Mouse (Mus musculus) heart, adult 2 months (tissue): ENCODE measurements around the gene Smarcb1. TPM values are rescaled to one million over a fixed set of nuclear protein-coding genes. Genes with fewer than 3 reads are reported as not detected.
A peak's percentile ranks its signal among the peaks of the same experiment; 100 is the strongest.

Experiments
- DNase-seq, 2 experiments: peaks; one replicate each; pipeline ENCODE4 v3.0.0; 2021
- H3K27ac ChIP-seq: fragments of 200-600 bp; 2 replicates; pipeline ENCODE4 v1.8.1; 2022
- H3K27me3 ChIP-seq: fragments of 200-500 bp; 2 replicates; pipeline ENCODE4 v1.6.1; 2012; ENCODE audit warnings: mild to moderate bottlenecking, low read length, inconsistent platforms, mixed read lengths; ENCODE audit not compliant: control insufficient read depth, insufficient read depth
- H3K36me3 ChIP-seq: fragments of 200-500 bp; 2 replicates; pipeline ENCODE4 v1.6.1; 2012; ENCODE audit warnings: low read length, inconsistent platforms; ENCODE audit not compliant: control insufficient read depth, insufficient read depth
- H3K4me1 ChIP-seq: fragments of 200-500 bp; 2 replicates; pipeline ENCODE4 v1.6.1; 2011; ENCODE audit warnings: low read length; ENCODE audit not compliant: control insufficient read depth, insufficient read depth
- H3K4me3 ChIP-seq: fragments of 200-600 bp; 2 replicates; pipeline ENCODE4 v1.8.1; 2022
- H3K79me2 ChIP-seq: fragments of 200-500 bp; replicated peaks from 2 replicates; pipeline ENCODE4 v1.6.1; 2012; ENCODE audit warnings: mild to moderate bottlenecking, inconsistent platforms, low read length, moderate library complexity, mixed read lengths; ENCODE audit not compliant: control insufficient read depth, insufficient read depth
- H3K9ac ChIP-seq: fragments of 200-500 bp; 2 replicates; pipeline ENCODE4 v1.6.1; 2012; ENCODE audit warnings: low read depth, mild to moderate bottlenecking, control low read depth, inconsistent platforms, low read length, mixed read lengths
- CTCF ChIP-seq: fragments of 200-600 bp; IDR thresholded peaks from 2 replicates; pipeline ENCODE4 v1.8.1; 2022; ENCODE audit warnings: antibody characterized with exemption, mild to moderate bottlenecking, moderate library complexity
- EP300 ChIP-seq: fragments of 200-500 bp; IDR thresholded peaks from 2 replicates; pipeline ENCODE4 v1.6.1; 2011; ENCODE audit warnings: low read depth, low read length, control low read depth; ENCODE audit not compliant: insufficient read depth
- POLR2A ChIP-seq: fragments of 200-500 bp; IDR thresholded peaks from 2 replicates; pipeline ENCODE4 v1.6.1; 2011; ENCODE audit warnings: mild to moderate bottlenecking, low read depth, low read length, control low read depth; ENCODE audit not compliant: insufficient read depth
- WGBS: fragments of 180-500 bp; shearing (Covaris S2); methylation state at CpG from one replicate; pipeline ENCODE4 v1.1.7; 2018; 5-methylcytosine and 5-hydroxymethylcytosine counted together
- intact Hi-C: fragments of 180-260 bp; cut with DNase I; formaldehyde crosslinking; loops from one replicate; pipeline ENCODE4 v1.15.1; 2025
- polyA plus RNA-seq: library from polyadenylated mRNA; depleted of rRNA; stranded (reverse); fragments of >200 nt; gene quantifications from 2 replicates; pipeline ENCODE4 v1.2.3, GENCODE M21; 2012
- total RNA-seq, 2 experiments: library from RNA; stranded (reverse); gene quantifications; 2 replicates each; pipeline ENCODE4 v1.2.3; 2021

The Smarcb1 gene
- total and polyA plus RNA-seq, 3 experiments: 20.0 to 23.3 (median 21.1) TPM

- no peak overlapping the region for H3K27ac ChIP-seq
- H3K4me3 ChIP-seq: no peak overlapping the region
- peak; percentile 60 to 81 for DNase-seq
- WGBS: 27% methylated on average over 6 of the region's 6 CpGs
- H3K27me3 ChIP-seq: no peaks in the 10 kb centered on the region
- peaks cover 15% of the 10 kb centered on the region for H3K4me1 ChIP-seq
- no peaks in the 10 kb centered on the region for H3K79me2 ChIP-seq
- H3K9ac ChIP-seq: no peak overlapping the region
- intact Hi-C loops: loop anchor here (1.0 to 10.0 kb wide), 2 partner anchors 54 to 137 kb away; partner anchors contain the start of gene Zfp280b
- peaks cover 9% of the 10 kb centered on the region for H3K36me3 ChIP-seq
- TF ChIP-seq CTCF (peak; percentile 87), EP300 (peak; percentile 51; the same call in 1 of the 2 replicates), POLR2A (no peak)
Measured at GRCm38 (mm10) chr10:75897373-75897772, 24.0 kb downstream of the Smarcb1 start.

- H3K27ac ChIP-seq: no peak overlapping the region
- TF ChIP-seq POLR2A: no peak
- TF ChIP-seq CTCF: no peak
- no peak for TF ChIP-seq EP300
- no peaks in the 10 kb centered on the region for H3K79me2 ChIP-seq
- intact Hi-C loops: loop anchor here (10.0 kb wide), 1 partner anchor 139 kb away; the partner anchor contains the start of gene Zfp280b
- no peak overlapping the region for H3K9ac ChIP-seq
- DNase-seq: no peak
- 94% methylated on average over 1 of the region's 1 CpGs for WGBS
- H3K27me3 ChIP-seq: no peaks in the 10 kb centered on the region
- H3K4me3 ChIP-seq: no peak overlapping the region
- peaks cover 15% of the 10 kb centered on the region for H3K4me1 ChIP-seq
- H3K36me3 ChIP-seq: peaks cover 9% of the 10 kb centered on the region
Measured at GRCm38 (mm10) chr10:75896208-75896607, 25.2 kb downstream of the Smarcb1 start.

- H3K4me3 ChIP-seq: no peak overlapping the region
- H3K27me3 ChIP-seq: no peaks in the 10 kb centered on the region
- peaks cover 15% of the 10 kb centered on the region for H3K4me1 ChIP-seq
- no peak overlapping the region for H3K27ac ChIP-seq
- intact Hi-C loops: loop anchor here (10.0 kb wide), 1 partner anchor 139 kb away; the partner anchor contains the start of gene Zfp280b
- 97% methylated on average over 5 of the region's 5 CpGs for WGBS
- H3K79me2 ChIP-seq: no peaks in the 10 kb centered on the region
- H3K36me3 ChIP-seq: peaks cover 9% of the 10 kb centered on the region
- no peak for DNase-seq
- no peak for TF ChIP-seq POLR2A
- H3K9ac ChIP-seq: no peak overlapping the region
Measured at GRCm38 (mm10) chr10:75895730-75896129, 25.7 kb downstream of the Smarcb1 start.

GRCm38 (mm10) chr10:75894601-75895000, 26.8 kb downstream of the Smarcb1 start:
- H3K27me3 ChIP-seq: no peaks in the 10 kb centered on the region
- H3K9ac ChIP-seq: no peak overlapping the region
- H3K4me3 ChIP-seq: no peak overlapping the region
- H3K36me3 ChIP-seq: peaks cover 6% of the 10 kb centered on the region; the same call in 1 of the 2 replicates
- WGBS: 76% methylated on average over 6 of the region's 6 CpGs
- H3K27ac ChIP-seq: no peak overlapping the region
- intact Hi-C loops: loop anchor here (10.0 kb wide), 1 partner anchor 140 kb away; the partner anchor contains the start of gene Zfp280b
- DNase-seq: no peak
- peaks cover 15% of the 10 kb centered on the region for H3K4me1 ChIP-seq
- H3K79me2 ChIP-seq: no peaks in the 10 kb centered on the region
- no peak for TF ChIP-seq EP300
- no peak for TF ChIP-seq CTCF
- no peak for TF ChIP-seq POLR2A

GRCm38 (mm10) chr10:75893089-75893750, 28.2 kb downstream of the Smarcb1 start, which contains the start of gene Derl3:
Gene Derl3, plus strand, starts transcription at chr10:75893413.
- H3K4me3 ChIP-seq: peak within 1 kb of the TSS; percentile 48
- peak within 1 kb of the TSS; percentile 46; the same call in 1 of the 2 replicates for H3K9ac ChIP-seq
- H3K79me2 ChIP-seq: no peaks in the 10 kb centered on the region
- TF ChIP-seq POLR2A (no peak), EP300 (no peak), CTCF (no peak)
- 6% methylated on average over 51 of the region's 51 CpGs for WGBS
- H3K36me3 ChIP-seq: no peaks in the 10 kb centered on the region
- no peak within 1 kb of the TSS for H3K27ac ChIP-seq
- no peaks in the 10 kb centered on the region for H3K27me3 ChIP-seq
- DNase-seq: peak; percentile 85 to 91
- H3K4me1 ChIP-seq: peaks cover 8% of the 10 kb centered on the region
- intact Hi-C loops: loop anchor here (10.0 kb wide), 1 partner anchor 142 kb away; the partner anchor contains the start of gene Zfp280b
